Mouse (Mus musculus): ENCODE measurements at regions not wholly inside any gene's neighbourhood (a gene's known extent, or its start where the extent isn't known, plus 50 kb on each side); places are given as distances from the start of the nearest gene placed in this dataset.
"Not testable (repeated sequence)": the region's sequence is repeated elsewhere in the genome, so short reads cannot be mapped to it uniquely, and the experiment has no call there.

GRCm38 (mm10) chr16:21102033-21102432, 51.8 kb downstream of the Teddm3 start:
- H3K4me3 ChIP-seq; H3K27ac ChIP-seq (replicated peaks); H3K36me3 ChIP-seq; H3K4me1 ChIP-seq; H3K9me3 ChIP-seq; H3K9ac ChIP-seq (replicated peaks); ATAC-seq (replicated peaks); H3K27me3 ChIP-seq; H3K4me2 ChIP-seq (replicated peaks): not testable (repeated sequence)
- WGBS = 82% methylated on average over 3 of the region's 3 CpGs

GRCm38 (mm10) chr16:21100126-21100525, 53.7 kb downstream of the Teddm3 start:
- not testable (repeated sequence) for H3K9me3 ChIP-seq; H3K4me3 ChIP-seq; H3K4me1 ChIP-seq; ATAC-seq (replicated peaks); H3K27me3 ChIP-seq; H3K9ac ChIP-seq (replicated peaks); H3K4me2 ChIP-seq (replicated peaks); H3K36me3 ChIP-seq; H3K27ac ChIP-seq (replicated peaks)
- 88% methylated on average over 2 of the region's 2 CpGs for WGBS

- Histone ChIP-seq H3K4me1 (no peaks in the 10 kb centered on the region), H3K27ac (replicated peaks) (no peak overlapping the region), H3K4me3 (no peak overlapping the region), H3K4me2 (replicated peaks) (no peak overlapping the region), H3K27me3 (no peaks in the 10 kb centered on the region), H3K36me3 (no peaks in the 10 kb centered on the region), H3K9me3 (no peaks in the 10 kb centered on the region), H3K9ac (replicated peaks) (no peak overlapping the region)
- ATAC-seq (replicated peaks) = no peak
- 67% methylated on average over 5 of the region's 5 CpGs for WGBS
Measured at GRCm38 (mm10) chr16:21074779-21075148, 79.0 kb downstream of the Teddm3 start.

- peak; percentile 84 for ATAC-seq (replicated peaks)
- H3K4me3 ChIP-seq; H3K9me3 ChIP-seq; H3K4me2 ChIP-seq (replicated peaks); H3K4me1 ChIP-seq; H3K36me3 ChIP-seq; H3K9ac ChIP-seq (replicated peaks); H3K27ac ChIP-seq (replicated peaks); H3K27me3 ChIP-seq: not testable (repeated sequence)
- 28% methylated on average over 9 of the region's 10 CpGs for WGBS
Measured at GRCm38 (mm10) chr16:21074082-21074778, 79.6 kb downstream of the Teddm3 start.

GRCm38 (mm10) chr16:21060211-21060610, 93.6 kb downstream of the Teddm3 start:
- no peak for ATAC-seq (replicated peaks)
- 80% methylated on average over 2 of the region's 2 CpGs for WGBS
- H3K9ac ChIP-seq (replicated peaks) = no peak overlapping the region

GRCm38 (mm10) chr16:21054772-21055171, 99.0 kb downstream of the Teddm3 start:
- H3K9ac ChIP-seq (replicated peaks) = no peak overlapping the region
- H3K4me1 ChIP-seq = no peaks in the 10 kb centered on the region
- H3K4me3 ChIP-seq = no peak overlapping the region
- H3K27me3 ChIP-seq = no peaks in the 10 kb centered on the region
- no peak overlapping the region for H3K4me2 ChIP-seq (replicated peaks)
- no peak overlapping the region for H3K27ac ChIP-seq (replicated peaks)
- H3K36me3 ChIP-seq = no peaks in the 10 kb centered on the region
- ATAC-seq (replicated peaks) = no peak
- H3K9me3 ChIP-seq = peaks cover 6% of the 10 kb centered on the region; the same call in 1 of the 2 replicates

More at GRCm38 (mm10) chr16:21060211-21060610, 93.6 kb downstream of the Teddm3 start:
- Histone ChIP-seq H3K27ac (replicated peaks) (no peak overlapping the region), H3K36me3 (no peaks in the 10 kb centered on the region), H3K4me3 (no peak overlapping the region), H3K4me2 (replicated peaks) (no peak overlapping the region), H3K9me3 (no peaks in the 10 kb centered on the region), H3K27me3 (no peaks in the 10 kb centered on the region), H3K4me1 (no peaks in the 10 kb centered on the region)

- not testable (repeated sequence) for H3K9ac ChIP-seq (replicated peaks); H3K9me3 ChIP-seq; H3K36me3 ChIP-seq; H3K4me3 ChIP-seq; ATAC-seq (replicated peaks); H3K4me2 ChIP-seq (replicated peaks); H3K4me1 ChIP-seq; H3K27me3 ChIP-seq; H3K27ac ChIP-seq (replicated peaks)
- 77% methylated on average over 1 of the region's 1 CpGs for WGBS
Measured at GRCm38 (mm10) chr16:21022087-21022486, 131.7 kb downstream of the Teddm3 start.

- H3K4me1 ChIP-seq = no peaks in the 10 kb centered on the region
- H3K4me3 ChIP-seq = no peak overlapping the region
- H3K27ac ChIP-seq (replicated peaks) = no peak overlapping the region
- no peak overlapping the region for H3K9ac ChIP-seq (replicated peaks)
- no peak overlapping the region for H3K4me2 ChIP-seq (replicated peaks)
- ATAC-seq (replicated peaks) = no peak
- 0 out of 2 replicates have a peak, but pooled peaks cover 5% of the 10 kb centered on the region for H3K9me3 ChIP-seq
- H3K36me3 ChIP-seq = no peaks in the 10 kb centered on the region
- no peaks in the 10 kb centered on the region for H3K27me3 ChIP-seq
Measured at GRCm38 (mm10) chr16:21004871-21005270, 148.9 kb downstream of the Teddm3 start.

GRCm38 (mm10) chr16:21001126-21001525, 152.7 kb downstream of the Teddm3 start:
- Histone ChIP-seq H3K9me3 (0 out of 2 replicates have a peak, but pooled peaks cover 5% of the 10 kb centered on the region), H3K9ac (replicated peaks) (no peak overlapping the region), H3K27ac (replicated peaks) (no peak overlapping the region), H3K4me2 (replicated peaks) (no peak overlapping the region), H3K4me3 (no peak overlapping the region), H3K36me3 (no peaks in the 10 kb centered on the region), H3K4me1 (no peaks in the 10 kb centered on the region), H3K27me3 (no peaks in the 10 kb centered on the region)
- no peak for ATAC-seq (replicated peaks)
- 92% methylated on average over 1 of the region's 1 CpGs for WGBS

GRCm38 (mm10) chr16:20990524-20990923, 163.3 kb downstream of the Teddm3 start:
- Histone ChIP-seq H3K9ac (replicated peaks) (no peak overlapping the region), H3K27ac (replicated peaks) (no peak overlapping the region), H3K4me3 (no peak overlapping the region), H3K36me3 (no peaks in the 10 kb centered on the region), H3K4me1 (no peaks in the 10 kb centered on the region), H3K9me3 (no peaks in the 10 kb centered on the region), H3K4me2 (replicated peaks) (no peak overlapping the region), H3K27me3 (no peaks in the 10 kb centered on the region)
- WGBS = 89% methylated on average over 2 of the region's 2 CpGs
- no peak for ATAC-seq (replicated peaks)

- H3K27ac ChIP-seq (replicated peaks) = no peak overlapping the region
- H3K4me1 ChIP-seq = no peaks in the 10 kb centered on the region
- WGBS = 24% methylated on average over 2 of the region's 2 CpGs
- H3K27me3 ChIP-seq = no peaks in the 10 kb centered on the region
- no peak for ATAC-seq (replicated peaks)
- no peaks in the 10 kb centered on the region for H3K36me3 ChIP-seq
- H3K4me3 ChIP-seq = no peak overlapping the region
- H3K4me2 ChIP-seq (replicated peaks) = no peak overlapping the region
- H3K9me3 ChIP-seq = no peaks in the 10 kb centered on the region
- H3K9ac ChIP-seq (replicated peaks) = no peak overlapping the region
Measured at GRCm38 (mm10) chr16:20975406-20975805, 178.4 kb downstream of the Teddm3 start.

- Histone ChIP-seq H3K4me3 (no peak overlapping the region), H3K36me3 (no peaks in the 10 kb centered on the region), H3K9me3 (no peaks in the 10 kb centered on the region), H3K4me2 (replicated peaks) (no peak overlapping the region), H3K27me3 (no peaks in the 10 kb centered on the region), H3K4me1 (no peaks in the 10 kb centered on the region), H3K27ac (replicated peaks) (no peak overlapping the region), H3K9ac (replicated peaks) (no peak overlapping the region)
- no peak for ATAC-seq (replicated peaks)
Measured at GRCm38 (mm10) chr16:20972442-20972841, 181.4 kb downstream of the Teddm3 start.

- peaks cover 8% of the 10 kb centered on the region for H3K4me1 ChIP-seq
- WGBS = 32% methylated on average over 10 of the region's 10 CpGs
- H3K9me3 ChIP-seq = no peaks in the 10 kb centered on the region
- no peaks in the 10 kb centered on the region for H3K27me3 ChIP-seq
- ATAC-seq (replicated peaks) = peak; percentile 71
- H3K36me3 ChIP-seq = no peaks in the 10 kb centered on the region
- peak overlapping the region; percentile 17; the same call in 1 of the 2 replicates for H3K4me3 ChIP-seq
- H3K9ac ChIP-seq (replicated peaks) = no peak overlapping the region
- H3K4me2 ChIP-seq (replicated peaks) = peak overlapping the region; percentile 29
- H3K27ac ChIP-seq (replicated peaks) = 0 out of 2 replicates have a peak overlapping the region, but pooled peaks have one; percentile 5
Measured at GRCm38 (mm10) chr16:20958905-20959304, 194.9 kb downstream of the Teddm3 start.

All from forebrain, embryonic 15.5 days (tissue).